Mouse (Mus musculus): ENCODE results near the gene Tmem179b. TPM values are rescaled to one million over a fixed set of nuclear protein-coding genes. Genes with fewer than 3 reads are reported as not detected.

Tmem179b gene
- polyA plus RNA-seq, 1 experiment = 96.2 TPM

DNA sequence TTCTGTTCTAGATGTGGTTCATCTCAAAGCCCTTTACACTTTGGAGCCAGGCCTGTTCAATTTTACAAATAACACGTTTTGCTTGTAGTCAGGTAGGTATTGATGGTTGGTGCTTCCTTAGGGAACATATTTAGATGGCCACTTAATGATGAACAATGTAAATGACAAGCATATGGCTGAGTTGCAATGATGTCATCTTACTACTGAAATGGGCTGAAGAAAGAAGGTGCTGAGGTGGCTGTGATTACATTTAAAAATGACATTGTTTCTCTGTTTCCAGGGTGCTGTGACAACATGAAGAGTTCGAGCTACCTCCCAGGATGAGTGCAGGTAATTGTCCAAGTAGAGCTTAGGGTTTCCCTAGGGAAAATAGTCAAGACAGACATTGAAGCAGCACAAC is 49.9 kb downstream of the Tmem179b start:
- Histone ChIP-seq H3K4me1 (ENCODE audit: control insufficient read depth, insufficient read depth, insufficient read length, low read length) (no peaks in the 10 kb centered on the region; the same call in 1 of the 2 replicates), H3K4me3 (ENCODE audit: low read depth, low read length) (no peak overlapping the region), H3K36me3 (ENCODE audit: control insufficient read depth, insufficient read depth, low read length) (peaks cover 22% of the 10 kb centered on the region), H3K27ac (ENCODE audit: insufficient read depth, low read depth, low read length) (no peak overlapping the region), H3K27me3 (ENCODE audit: control insufficient read depth, insufficient read depth, low read length) (no peaks in the 10 kb centered on the region)
- TF ChIP-seq CTCF (IDR thresholded peaks at IDR 0.05; ENCODE audit: extremely low read depth, insufficient read length, insufficient replicate concordance, low read depth, low read length) (no peak), POLR2A (IDR thresholded peaks at IDR 0.05; ENCODE audit: low read depth, low read length) (no peak)
- under 1% methylated on average over 2 of the region's 2 CpGs for WGBS

GRCm38 (mm10) chr19:8723574-8724346 is 50.5 kb downstream of the Tmem179b start:
- TF ChIP-seq CTCF (IDR thresholded peaks at IDR 0.05; ENCODE audit: extremely low read depth, insufficient read length, insufficient replicate concordance, low read depth, low read length) (no peak), POLR2A (IDR thresholded peaks at IDR 0.05; ENCODE audit: low read depth, low read length) (no peak)
- H3K27ac ChIP-seq (ENCODE audit: insufficient read depth, low read depth, low read length) = peak overlapping the region; percentile 89
- no peaks in the 10 kb centered on the region for H3K27me3 ChIP-seq (ENCODE audit: control insufficient read depth, insufficient read depth, low read length)
- H3K36me3 ChIP-seq (ENCODE audit: control insufficient read depth, insufficient read depth, low read length) = peaks cover 22% of the 10 kb centered on the region
- under 1% methylated on average over 20 of the region's 20 CpGs for WGBS
- peak overlapping the region; percentile 74 for H3K4me3 ChIP-seq (ENCODE audit: low read depth, low read length)
- no peaks in the 10 kb centered on the region; the same call in 1 of the 2 replicates for H3K4me1 ChIP-seq (ENCODE audit: control insufficient read depth, insufficient read depth, insufficient read length, low read length)

GRCm38 (mm10) chr19:8722907-8723573 is 51.2 kb downstream of the Tmem179b start, which contains the start of gene Slc3a2:
Gene Slc3a2 (minus strand): TSS chr19:8723369.
- no peaks in the 10 kb centered on the region; the same call in 1 of the 2 replicates for H3K4me1 ChIP-seq (ENCODE audit: control insufficient read depth, insufficient read depth, insufficient read length, low read length)
- peak within 1 kb of the TSS; percentile 74 for H3K4me3 ChIP-seq (ENCODE audit: low read depth, low read length)
- peak within 1 kb of the TSS; percentile 98 for H3K27ac ChIP-seq (ENCODE audit: insufficient read depth, low read depth, low read length)
- WGBS = under 1% methylated on average over 50 of the region's 50 CpGs
- TF ChIP-seq POLR2A (IDR thresholded peaks at IDR 0.05; ENCODE audit: low read depth, low read length) (peak; percentile 75), CTCF (IDR thresholded peaks at IDR 0.05; ENCODE audit: extremely low read depth, insufficient read length, insufficient replicate concordance, low read depth, low read length) (no peak)
- peaks cover 22% of the 10 kb centered on the region for H3K36me3 ChIP-seq (ENCODE audit: control insufficient read depth, insufficient read depth, low read length)
- H3K27me3 ChIP-seq (ENCODE audit: control insufficient read depth, insufficient read depth, low read length) = no peaks in the 10 kb centered on the region

DNA sequence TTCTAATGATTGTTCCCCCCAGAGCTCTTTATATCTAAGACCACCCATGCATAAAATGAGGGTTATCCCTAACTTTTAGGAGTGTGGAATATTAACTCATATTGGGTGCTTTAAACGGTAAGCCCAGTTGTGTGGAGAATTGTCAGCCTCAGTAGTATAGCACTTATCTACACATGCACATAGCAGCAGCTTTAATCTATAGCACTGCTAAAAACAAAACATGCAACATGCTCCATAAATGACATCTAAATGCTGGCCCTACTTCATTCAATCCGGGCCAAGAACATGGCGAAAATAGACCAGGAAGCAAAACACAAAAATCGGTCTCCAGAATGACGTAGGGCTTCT is 51.7 kb downstream of the Tmem179b start:
- H3K4me3 ChIP-seq (ENCODE audit: low read depth, low read length) = peak overlapping the region; percentile 74
- H3K27me3 ChIP-seq (ENCODE audit: control insufficient read depth, insufficient read depth, low read length) = no peaks in the 10 kb centered on the region
- WGBS = under 1% methylated on average over 5 of the region's 5 CpGs
- peak overlapping the region; percentile 98 for H3K27ac ChIP-seq (ENCODE audit: insufficient read depth, low read depth, low read length)
- H3K36me3 ChIP-seq (ENCODE audit: control insufficient read depth, insufficient read depth, low read length) = peaks cover 22% of the 10 kb centered on the region
- TF ChIP-seq POLR2A (IDR thresholded peaks at IDR 0.05; ENCODE audit: low read depth, low read length) (no peak), CTCF (IDR thresholded peaks at IDR 0.05; ENCODE audit: extremely low read depth, insufficient read length, insufficient replicate concordance, low read depth, low read length) (no peak)
- peaks cover 1% of the 10 kb centered on the region; the same call in 1 of the 2 replicates for H3K4me1 ChIP-seq (ENCODE audit: control insufficient read depth, insufficient read depth, insufficient read length, low read length)

Other genes with a start within 250 kb of the Tmem179b start
- not detected in 2 replicates for gene Slc22a8, start 183.2 kb downstream of the Tmem179b start, polyA plus RNA-seq (2012; rRNA removed)
- gene Slc22a6, start 156.4 kb downstream of the Tmem179b start, polyA plus RNA-seq (2012; rRNA removed) = not detected in 2 replicates
- 2.3 and 2.4 TPM in 2 replicates for gene Chrm1, start 110.7 kb downstream of the Tmem179b start, polyA plus RNA-seq (2012; rRNA removed)
- gene Slc3a2, start 51.1 kb downstream of the Tmem179b start, polyA plus RNA-seq (2012; rRNA removed) = 132 and 391 TPM in 2 replicates
- gene Wdr74, start 38.6 kb downstream of the Tmem179b start, polyA plus RNA-seq (2012; rRNA removed) = 12.1 and 17.5 TPM in 2 replicates
- gene 1700092M07Rik, start 33.7 kb downstream of the Tmem179b start, polyA plus RNA-seq (2012; rRNA removed) = not detected in 2 replicates
- gene Stx5a, start 33.1 kb downstream of the Tmem179b start, polyA plus RNA-seq (2012; rRNA removed) = 31.7 and 65.9 TPM in 2 replicates
- gene Nxf1, start 17.4 kb downstream of the Tmem179b start, polyA plus RNA-seq (2012; rRNA removed) = 13.3 and 25.4 TPM in 2 replicates
- gene Tmem223, start 3.5 kb downstream of the Tmem179b start, polyA plus RNA-seq (2012; rRNA removed) = 117 and 142 TPM in 2 replicates
- 4.5 and 8.1 TPM in 2 replicates for gene Taf6l, start 11.9 kb upstream of the Tmem179b start, polyA plus RNA-seq (2012; rRNA removed)
- gene Polr2g, start 24.1 kb upstream of the Tmem179b start, polyA plus RNA-seq (2012; rRNA removed) = 7.7 and 13.5 TPM in 2 replicates
- 0.60 and 0.86 TPM in 2 replicates for gene Zbtb3, start 28.1 kb upstream of the Tmem179b start, polyA plus RNA-seq (2012; rRNA removed)
- 5.7 and 8.9 TPM in 2 replicates for gene Ttc9c, start 44.9 kb upstream of the Tmem179b start, polyA plus RNA-seq (2012; rRNA removed)
- 9.2 and 20.9 TPM in 2 replicates for gene Hnrnpul2, start 45.5 kb upstream of the Tmem179b start, polyA plus RNA-seq (2012; rRNA removed)
- 4.6 TPM in 1 of 2 replicates, not detected in the other for gene AC129217.1, start 55.3 kb upstream of the Tmem179b start, polyA plus RNA-seq (2012; rRNA removed)
- gene Bscl2, start 63.0 kb upstream of the Tmem179b start, polyA plus RNA-seq (2012; rRNA removed) = 54.3 and 82.6 TPM in 2 replicates
- gene Gng3, start 64.7 kb upstream of the Tmem179b start, polyA plus RNA-seq (2012; rRNA removed) = 0.33 and 0.63 TPM in 2 replicates
- gene Lrrn4cl, start 76.3 kb upstream of the Tmem179b start, polyA plus RNA-seq (2012; rRNA removed) = 0.11 and 0.17 TPM in 2 replicates
- gene Ubxn1, start 97.0 kb upstream of the Tmem179b start, polyA plus RNA-seq (2012; rRNA removed) = 34.7 and 95.9 TPM in 2 replicates
- 14.0 and 19.2 TPM in 2 replicates for gene Uqcc3, start 106.5 kb upstream of the Tmem179b start, polyA plus RNA-seq (2012; rRNA removed)
- gene Lbhd1, start 109.3 kb upstream of the Tmem179b start, polyA plus RNA-seq (2012; rRNA removed) = 0.22 and 0.55 TPM in 2 replicates
- not detected in 2 replicates for gene Gm49403, start 109.5 kb upstream of the Tmem179b start, polyA plus RNA-seq (2012; rRNA removed)
- gene 1810009A15Rik, start 114.4 kb upstream of the Tmem179b start, polyA plus RNA-seq (2012; rRNA removed) = 9.5 and 11.4 TPM in 2 replicates
- gene Gm49416, start 114.5 kb upstream of the Tmem179b start, polyA plus RNA-seq (2012; rRNA removed) = not detected in 2 replicates
- gene Ints5, start 118.5 kb upstream of the Tmem179b start, polyA plus RNA-seq (2012; rRNA removed) = 13.2 and 19.5 TPM in 2 replicates
- 45.7 and 74.1 TPM in 2 replicates for gene Ganab, start 123.6 kb upstream of the Tmem179b start, polyA plus RNA-seq (2012; rRNA removed)
- gene B3gat3, start 145.9 kb upstream of the Tmem179b start, polyA plus RNA-seq (2012; rRNA removed) = 40.1 and 69.5 TPM in 2 replicates
- gene Rom1, start 154.9 kb upstream of the Tmem179b start, polyA plus RNA-seq (2012; rRNA removed) = 7.2 and 15.1 TPM in 2 replicates
- gene Eml3, start 155.1 kb upstream of the Tmem179b start, polyA plus RNA-seq (2012; rRNA removed) = 18.4 and 32.2 TPM in 2 replicates
- gene Mta2, start 167.4 kb upstream of the Tmem179b start, polyA plus RNA-seq (2012; rRNA removed) = 15.0 and 21.7 TPM in 2 replicates
- gene Tut1, start 179.4 kb upstream of the Tmem179b start, polyA plus RNA-seq (2012; rRNA removed) = 5.6 and 13.2 TPM in 2 replicates
- gene Eef1g, start 192.6 kb upstream of the Tmem179b start, polyA plus RNA-seq (2012; rRNA removed) = 90.2 and 129 TPM in 2 replicates
- 5.1 and 14.7 TPM in 2 replicates for gene Ahnak, start 214.8 kb upstream of the Tmem179b start, polyA plus RNA-seq (2012; rRNA removed)